Mouse (Mus musculus): ENCODE data around the gene Drd4. TPM values are rescaled to one million over a fixed set of nuclear protein-coding genes. Genes with fewer than 3 reads are reported as not detected.

The Drd4 gene
- polyA plus RNA-seq, 1 experiment = not detected

DNA sequence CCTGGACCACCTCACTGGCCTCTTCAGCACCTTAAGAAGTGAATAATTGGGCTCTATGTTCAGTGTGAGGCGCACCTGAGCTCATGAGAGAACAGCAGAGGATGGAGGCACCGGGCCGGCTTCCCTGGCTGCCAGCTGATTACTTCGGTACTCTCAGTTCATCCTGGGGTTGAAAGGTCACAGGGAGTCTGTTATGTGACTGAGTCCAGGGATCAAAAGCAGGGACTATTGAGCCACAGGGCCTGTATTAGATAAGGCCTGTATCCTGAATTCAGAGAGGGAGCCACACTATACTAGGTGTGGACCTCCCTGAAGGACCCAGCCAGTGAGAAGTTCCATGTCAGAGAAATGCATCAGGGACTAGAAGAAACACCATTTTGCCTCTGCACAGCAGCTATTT is 12.7 kb downstream of the Drd4 start:
- Histone ChIP-seq H3K27ac (ENCODE audit: insufficient read depth, low read depth, low read length) (no peak overlapping the region), H3K4me3 (ENCODE audit: insufficient read depth, low read depth, low read length) (no peak overlapping the region), H3K4me1 (ENCODE audit: control insufficient read depth, insufficient read depth, low read length) (no peaks in the 10 kb centered on the region)
- WGBS = 89% methylated on average over 4 of the region's 4 CpGs
- no peak for TF ChIP-seq CTCF (IDR thresholded peaks at IDR 0.05; ENCODE audit: insufficient read depth, low read depth, low read length)
- no peak for TF ChIP-seq POLR2A (IDR thresholded peaks at IDR 0.05; ENCODE audit: insufficient read depth, low read depth, low read length)

DNA sequence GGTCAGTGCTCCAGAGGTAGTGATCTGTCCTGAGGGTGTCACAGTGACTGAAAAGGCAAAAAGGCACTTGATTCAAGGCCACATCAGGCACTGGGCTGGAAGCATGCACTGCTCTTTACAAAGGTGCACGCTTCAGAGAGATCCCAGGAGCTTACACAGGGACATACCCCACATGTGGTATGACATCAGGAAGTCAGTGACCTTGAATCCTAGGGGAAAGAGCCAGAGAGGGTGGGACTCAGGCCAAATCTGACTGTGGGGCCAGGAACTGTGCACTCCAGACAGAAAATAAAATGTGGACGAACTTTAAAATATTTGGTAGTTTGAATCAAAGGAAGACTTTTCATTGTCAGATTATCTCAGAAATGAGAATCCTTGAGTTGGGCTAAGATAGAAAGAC is 22.6 kb downstream of the Drd4 start:
- 95% methylated on average over 2 of the region's 2 CpGs for WGBS
- no peak for TF ChIP-seq POLR2A (IDR thresholded peaks at IDR 0.05; ENCODE audit: insufficient read depth, low read depth, low read length)
- TF ChIP-seq CTCF (IDR thresholded peaks at IDR 0.05; ENCODE audit: insufficient read depth, low read depth, low read length) = no peak
- Histone ChIP-seq H3K27ac (ENCODE audit: insufficient read depth, low read depth, low read length) (no peak overlapping the region), H3K4me3 (ENCODE audit: insufficient read depth, low read depth, low read length) (no peak overlapping the region), H3K4me1 (ENCODE audit: control insufficient read depth, insufficient read depth, low read length) (no peaks in the 10 kb centered on the region)

DNA sequence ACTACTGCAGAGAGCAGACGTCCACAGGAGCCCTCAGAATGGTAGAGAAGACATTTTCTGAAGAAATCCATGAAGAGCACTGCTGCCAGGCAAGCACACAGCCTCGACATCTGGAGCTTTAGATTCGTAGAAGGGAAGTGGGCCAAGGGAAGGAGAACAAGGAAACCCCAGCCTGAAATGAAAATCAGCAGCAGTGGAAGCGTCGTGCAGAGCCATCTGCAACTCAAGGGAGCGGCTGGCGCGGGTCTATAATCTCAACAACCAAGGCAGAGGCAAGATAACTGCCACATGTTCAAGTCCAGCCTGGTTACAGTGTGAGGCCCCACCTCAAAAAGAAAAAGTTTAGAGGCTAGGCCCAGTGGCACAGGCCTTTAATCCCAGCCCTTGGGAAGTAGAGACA is 23.3 kb downstream of the Drd4 start:
- Histone ChIP-seq H3K4me3 (ENCODE audit: insufficient read depth, low read depth, low read length) (no peak overlapping the region), H3K27ac (ENCODE audit: insufficient read depth, low read depth, low read length) (no peak overlapping the region), H3K4me1 (ENCODE audit: control insufficient read depth, insufficient read depth, low read length) (no peaks in the 10 kb centered on the region)
- TF ChIP-seq POLR2A (IDR thresholded peaks at IDR 0.05; ENCODE audit: insufficient read depth, low read depth, low read length) = no peak
- no peak for TF ChIP-seq CTCF (IDR thresholded peaks at IDR 0.05; ENCODE audit: insufficient read depth, low read depth, low read length)
- WGBS = 85% methylated on average over 8 of the region's 8 CpGs

DNA sequence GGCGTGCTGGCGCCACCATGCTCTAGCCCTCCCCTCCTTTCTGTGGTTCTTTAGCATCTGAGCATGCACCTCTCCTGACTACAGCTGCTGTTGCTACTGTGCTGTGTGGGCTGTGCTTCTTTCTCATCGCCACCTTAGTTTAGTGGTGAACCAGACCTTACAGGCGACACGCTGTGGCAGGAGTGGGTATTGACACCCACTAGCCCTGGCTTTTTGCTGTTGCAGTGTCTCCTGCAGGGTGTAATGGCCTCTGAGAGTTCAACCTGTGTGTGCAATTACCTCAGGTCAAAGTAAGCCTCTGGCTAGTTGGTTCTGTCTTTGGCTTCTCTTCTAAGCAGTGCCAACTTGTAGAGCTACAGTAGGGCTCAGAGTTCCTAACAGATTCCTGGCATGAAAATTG is 24.2 kb downstream of the Drd4 start:
- WGBS = 66% methylated on average over 5 of the region's 5 CpGs
- Histone ChIP-seq H3K27ac (ENCODE audit: insufficient read depth, low read depth, low read length) (no peak overlapping the region), H3K4me1 (ENCODE audit: control insufficient read depth, insufficient read depth, low read length) (no peaks in the 10 kb centered on the region), H3K4me3 (ENCODE audit: insufficient read depth, low read depth, low read length) (no peak overlapping the region)
- TF ChIP-seq POLR2A (IDR thresholded peaks at IDR 0.05; ENCODE audit: insufficient read depth, low read depth, low read length) (no peak), CTCF (IDR thresholded peaks at IDR 0.05; ENCODE audit: insufficient read depth, low read depth, low read length) (no peak)

DNA sequence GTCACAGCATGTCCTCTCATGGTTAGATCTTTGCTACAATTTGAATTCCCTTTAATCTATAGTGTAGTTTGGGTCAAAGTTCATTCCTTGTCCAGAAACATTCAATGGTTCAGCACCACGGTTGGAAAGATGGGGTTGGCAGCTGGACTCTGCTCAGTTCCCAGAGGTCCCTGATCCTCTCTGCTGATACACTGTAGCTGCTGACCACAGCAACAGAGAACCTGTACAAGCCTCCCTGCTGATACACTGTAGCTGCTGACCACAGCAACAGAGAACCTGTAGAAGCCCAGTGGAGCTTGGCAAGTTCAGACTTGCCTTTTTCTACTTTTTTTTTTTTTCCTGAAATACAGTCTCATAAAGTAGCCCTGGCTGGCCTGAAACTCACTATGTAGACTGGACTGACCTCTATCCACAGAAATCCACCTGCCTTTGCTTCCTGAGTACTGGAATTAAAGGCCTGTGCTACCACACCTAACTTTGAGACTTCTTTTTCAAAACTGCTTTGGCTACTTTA is 25.9 kb downstream of the Drd4 start:
- TF ChIP-seq POLR2A (IDR thresholded peaks at IDR 0.05; ENCODE audit: insufficient read depth, low read depth, low read length) (no peak), CTCF (IDR thresholded peaks at IDR 0.05; ENCODE audit: insufficient read depth, low read depth, low read length) (no peak)
- Histone ChIP-seq H3K4me3 (ENCODE audit: insufficient read depth, low read depth, low read length) (no peak overlapping the region), H3K27ac (ENCODE audit: insufficient read depth, low read depth, low read length) (no peak overlapping the region), H3K4me1 (ENCODE audit: control insufficient read depth, insufficient read depth, low read length) (no peaks in the 10 kb centered on the region)
- 68% methylated on average over 1 of the region's 1 CpGs for WGBS

DNA sequence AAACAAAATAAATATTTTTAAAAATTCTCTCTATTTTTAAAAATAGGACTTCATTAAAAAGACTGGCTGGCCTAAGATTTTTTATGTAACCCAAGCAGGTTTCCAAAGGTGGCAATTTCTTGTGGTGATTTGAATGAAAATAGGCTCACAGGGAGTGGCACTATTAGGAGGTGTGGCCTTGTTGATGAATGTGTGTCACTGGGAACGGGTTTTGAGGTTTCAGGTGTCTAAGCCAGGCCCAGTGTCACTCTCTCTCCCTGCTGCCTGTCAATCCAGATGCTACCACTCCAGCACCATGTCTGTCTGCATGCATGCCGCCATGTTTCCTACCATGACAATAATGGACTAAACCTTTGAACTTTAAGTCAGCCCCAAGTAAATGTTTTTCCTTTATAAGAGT is 27.6 kb downstream of the Drd4 start:
- H3K27ac ChIP-seq (ENCODE audit: insufficient read depth, low read depth, low read length) = no peak overlapping the region
- no peak overlapping the region for H3K4me3 ChIP-seq (ENCODE audit: insufficient read depth, low read depth, low read length)
- H3K4me1 ChIP-seq (ENCODE audit: control insufficient read depth, insufficient read depth, low read length) = no peaks in the 10 kb centered on the region
- WGBS = 80% methylated on average over 2 of the region's 2 CpGs
- TF ChIP-seq POLR2A (IDR thresholded peaks at IDR 0.05; ENCODE audit: insufficient read depth, low read depth, low read length) (no peak), CTCF (IDR thresholded peaks at IDR 0.05; ENCODE audit: insufficient read depth, low read depth, low read length) (no peak)

GRCm38 (mm10) chr7:141324686-141325085 is 32.9 kb downstream of the Drd4 start:
- no peak for TF ChIP-seq POLR2A (IDR thresholded peaks at IDR 0.05; ENCODE audit: insufficient read depth, low read depth, low read length)
- no peak for TF ChIP-seq CTCF (IDR thresholded peaks at IDR 0.05; ENCODE audit: insufficient read depth, low read depth, low read length)
- peaks cover 9% of the 10 kb centered on the region for H3K4me1 ChIP-seq (ENCODE audit: control insufficient read depth, insufficient read depth, low read length)
- no peak overlapping the region for H3K4me3 ChIP-seq (ENCODE audit: insufficient read depth, low read depth, low read length)
- H3K27ac ChIP-seq (ENCODE audit: insufficient read depth, low read depth, low read length) = no peak overlapping the region
- 58% methylated on average over 1 of the region's 1 CpGs for WGBS

DNA sequence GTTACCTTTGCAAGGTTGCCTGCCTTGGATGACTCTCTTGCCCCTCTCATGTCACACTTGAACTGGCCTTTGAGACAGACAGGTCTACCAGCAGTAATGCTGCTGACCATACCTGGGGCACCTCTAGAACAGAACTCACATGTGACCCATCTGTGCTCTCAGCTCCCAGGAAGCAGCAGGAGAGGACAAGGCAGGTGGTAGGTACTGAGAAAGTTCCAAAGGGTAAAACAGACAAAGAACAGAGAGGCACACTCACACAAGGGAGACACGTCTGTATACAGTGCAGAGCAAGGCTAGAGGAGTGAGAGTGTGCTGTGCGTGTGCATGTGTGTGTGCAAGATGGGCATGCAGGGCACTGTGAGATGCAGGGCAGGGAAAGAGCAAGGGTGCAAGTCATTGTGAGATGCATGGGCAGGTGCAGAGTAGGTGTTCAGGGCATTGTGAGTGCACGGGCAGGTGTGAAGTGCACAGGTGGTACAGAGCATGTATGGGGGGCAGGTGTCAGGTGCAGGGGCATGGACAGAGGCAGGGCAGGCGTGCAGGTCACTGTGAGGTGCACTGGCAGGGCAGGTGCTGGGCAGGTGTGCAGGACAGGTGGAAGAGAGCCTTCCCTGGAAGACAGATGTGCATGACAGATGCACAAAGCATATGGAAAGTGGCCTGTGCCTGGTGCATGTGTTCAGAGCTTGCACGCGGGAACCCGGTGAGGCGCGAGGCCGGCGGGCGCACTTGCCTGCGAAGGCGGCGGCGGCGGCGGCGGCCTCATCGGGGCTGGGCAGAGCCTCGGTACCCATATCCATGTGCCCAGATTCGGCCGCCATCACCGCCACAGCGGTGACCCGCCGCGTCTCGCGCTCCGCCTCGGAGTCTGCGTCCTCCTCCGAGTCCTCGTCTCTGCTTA is 35.0 kb downstream of the Drd4 start:
- WGBS = 7% methylated on average over 19 of the region's 35 CpGs
- TF ChIP-seq CTCF (IDR thresholded peaks at IDR 0.05; ENCODE audit: insufficient read depth, low read depth, low read length) (no peak), POLR2A (IDR thresholded peaks at IDR 0.05; ENCODE audit: insufficient read depth, low read depth, low read length) (no peak)
- peaks cover 9% of the 10 kb centered on the region for H3K4me1 ChIP-seq (ENCODE audit: control insufficient read depth, insufficient read depth, low read length)
- peak overlapping the region; percentile 57; the same call in 1 of the 2 replicates for H3K27ac ChIP-seq (ENCODE audit: insufficient read depth, low read depth, low read length)
- peak overlapping the region; percentile 61 for H3K4me3 ChIP-seq (ENCODE audit: insufficient read depth, low read depth, low read length)
